Mouse (Mus musculus) gastrocnemius, adult 2 months (tissue): ENCODE measurements around the gene Sh3pxd2a. TPM values are rescaled to one million over a fixed set of nuclear protein-coding genes. Genes with fewer than 3 reads are reported as not detected.

Experiments
- DNase-seq: peaks from one replicate; pipeline ENCODE4 v3.0.0; 2022
- H3K27ac ChIP-seq: fragments of 200-600 bp; 2 replicates; pipeline ENCODE4 v1.8.1; 2022; ENCODE audit warnings: mild to moderate bottlenecking
- H3K4me3 ChIP-seq: fragments of 200-600 bp; 2 replicates; pipeline ENCODE4 v1.8.1; 2022; ENCODE audit warnings: mild to moderate bottlenecking, moderate library complexity
- CTCF ChIP-seq: fragments of 200-600 bp; IDR thresholded peaks from 2 replicates; pipeline ENCODE4 v1.8.1; 2022; ENCODE audit warnings: antibody characterized with exemption, mild to moderate bottlenecking, moderate library complexity
- intact Hi-C: fragments of 180-260 bp; cut with DNase I; formaldehyde crosslinking; loops from one replicate; pipeline ENCODE4 v1.15.1; 2025
- total RNA-seq, 2 experiments: library from RNA; stranded (reverse); gene quantifications; 2 replicates each; pipeline ENCODE4 v1.2.3; 2021

The Sh3pxd2a gene
- total RNA-seq, 2 experiments from 2014 or later: 37.7 to 44.7 TPM

DNA sequence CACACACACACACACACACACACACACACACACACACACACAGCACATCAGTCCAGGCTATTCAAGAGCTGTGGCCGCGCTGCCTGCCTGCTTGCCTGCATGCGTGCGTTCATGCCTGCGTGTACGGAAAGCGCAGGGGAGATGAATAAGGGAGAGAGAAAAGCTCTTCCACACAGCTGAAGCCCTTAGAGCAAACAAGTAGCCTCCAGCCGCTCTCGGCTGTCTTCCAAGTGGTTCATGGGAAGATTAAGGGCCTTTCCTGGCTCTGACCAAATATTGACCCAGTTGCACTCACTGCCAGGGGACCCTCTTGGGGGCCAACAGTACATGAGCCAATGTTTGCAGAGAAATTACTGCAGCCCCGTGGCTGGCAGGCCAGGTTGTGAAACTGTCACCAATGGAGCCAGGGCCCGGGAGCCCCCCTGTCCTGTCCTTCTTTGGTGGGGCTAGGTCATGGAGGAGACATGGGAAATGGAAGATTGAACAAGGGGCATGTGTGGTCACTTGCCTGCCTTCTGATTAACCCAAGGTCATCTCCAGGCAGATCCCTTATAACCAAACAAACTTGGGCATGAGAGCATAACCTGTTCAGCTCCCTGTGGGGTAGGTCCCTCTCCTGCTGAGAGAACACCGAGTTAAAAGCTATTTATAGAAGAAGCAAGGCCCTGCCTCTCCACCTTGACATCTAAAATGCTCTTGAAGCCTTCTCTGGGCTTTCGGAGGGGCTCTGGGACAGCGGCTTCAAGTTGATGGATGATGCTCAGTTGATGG is 42.9 kb downstream of the Sh3pxd2a start:
- Histone ChIP-seq H3K4me3 (peak overlapping the region; percentile 31), H3K27ac (peak overlapping the region; percentile 88)
- intact Hi-C loops: no loop called here
- no peak for TF ChIP-seq CTCF
- DNase-seq: peak; percentile 59

- intact Hi-C loops: no loop called here
- peak overlapping the region; percentile 88 for H3K27ac ChIP-seq
Measured at GRCm38 (mm10) chr19:47420539-47420938, 43.7 kb downstream of the Sh3pxd2a start.

DNA sequence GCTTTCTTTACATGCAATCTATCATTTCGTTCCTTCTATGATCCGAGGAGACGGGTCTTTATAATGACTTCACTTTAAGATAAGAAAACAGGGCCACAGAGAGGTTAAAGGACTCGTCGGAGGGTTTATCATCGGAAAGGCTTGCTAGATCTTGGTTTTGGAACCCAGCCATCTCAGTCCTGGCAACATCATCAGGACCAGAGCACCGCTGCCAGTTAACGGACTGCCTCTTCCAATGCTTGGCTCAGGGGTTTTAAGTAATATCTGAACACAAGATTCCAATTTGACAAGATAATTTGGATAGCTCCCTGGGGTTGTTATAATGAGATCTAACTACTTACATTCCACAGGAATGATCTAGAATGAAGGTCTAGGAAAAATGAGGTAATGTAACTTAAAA is 45.0 kb downstream of the Sh3pxd2a start:
- H3K27ac ChIP-seq: peak overlapping the region; percentile 88
- no peak for TF ChIP-seq CTCF
- intact Hi-C loops: no loop called here

More at GRCm38 (mm10) chr19:47420539-47420938, 43.7 kb downstream of the Sh3pxd2a start:
- no peak for TF ChIP-seq CTCF
- DNase-seq: peak; percentile 79
- H3K4me3 ChIP-seq: peak overlapping the region; percentile 29

DNA sequence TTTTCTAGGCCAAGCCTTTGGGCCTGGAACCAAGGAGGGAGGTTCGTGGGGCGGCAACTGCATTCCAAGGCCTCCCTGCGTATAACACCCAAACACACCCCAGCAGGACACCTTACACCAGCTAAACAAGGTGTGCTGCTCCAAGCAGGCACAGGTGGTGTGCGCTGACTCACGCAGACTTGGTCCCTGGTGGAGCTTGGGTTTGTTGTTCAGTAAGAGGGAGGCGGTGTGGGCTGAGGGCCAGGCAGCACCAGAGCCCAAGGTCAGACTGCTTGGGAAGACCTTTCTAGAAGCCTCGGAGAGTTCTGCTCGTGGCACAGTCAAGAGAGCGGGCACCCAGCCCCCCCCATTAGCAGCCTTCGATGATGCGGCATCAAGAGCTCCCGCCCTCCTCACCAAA is 48.0 kb downstream of the Sh3pxd2a start:
- H3K4me3 ChIP-seq: no peak overlapping the region
- peak; percentile 43 for DNase-seq
- intact Hi-C loops: no loop called here
- TF ChIP-seq CTCF: no peak
- peak overlapping the region; percentile 46; the same call in 1 of the 2 replicates for H3K27ac ChIP-seq

More for the DNA sequence above, 45.0 kb downstream of the Sh3pxd2a start:
- no peak overlapping the region for H3K4me3 ChIP-seq
- no peak for DNase-seq

- no peak for DNase-seq
- Histone ChIP-seq H3K4me3 (no peak overlapping the region), H3K27ac (peak overlapping the region; percentile 55)
- intact Hi-C loops: no loop called here
- TF ChIP-seq CTCF: no peak
Measured at GRCm38 (mm10) chr19:47414142-47414905, 49.9 kb downstream of the Sh3pxd2a start.

- TF ChIP-seq CTCF: no peak
- peak overlapping the region; percentile 55; the same call in 1 of the 2 replicates for H3K27ac ChIP-seq
- DNase-seq: no peak
- intact Hi-C loops: no loop called here
- no peak overlapping the region for H3K4me3 ChIP-seq
Measured at GRCm38 (mm10) chr19:47413458-47414005, 50.7 kb downstream of the Sh3pxd2a start.

DNA sequence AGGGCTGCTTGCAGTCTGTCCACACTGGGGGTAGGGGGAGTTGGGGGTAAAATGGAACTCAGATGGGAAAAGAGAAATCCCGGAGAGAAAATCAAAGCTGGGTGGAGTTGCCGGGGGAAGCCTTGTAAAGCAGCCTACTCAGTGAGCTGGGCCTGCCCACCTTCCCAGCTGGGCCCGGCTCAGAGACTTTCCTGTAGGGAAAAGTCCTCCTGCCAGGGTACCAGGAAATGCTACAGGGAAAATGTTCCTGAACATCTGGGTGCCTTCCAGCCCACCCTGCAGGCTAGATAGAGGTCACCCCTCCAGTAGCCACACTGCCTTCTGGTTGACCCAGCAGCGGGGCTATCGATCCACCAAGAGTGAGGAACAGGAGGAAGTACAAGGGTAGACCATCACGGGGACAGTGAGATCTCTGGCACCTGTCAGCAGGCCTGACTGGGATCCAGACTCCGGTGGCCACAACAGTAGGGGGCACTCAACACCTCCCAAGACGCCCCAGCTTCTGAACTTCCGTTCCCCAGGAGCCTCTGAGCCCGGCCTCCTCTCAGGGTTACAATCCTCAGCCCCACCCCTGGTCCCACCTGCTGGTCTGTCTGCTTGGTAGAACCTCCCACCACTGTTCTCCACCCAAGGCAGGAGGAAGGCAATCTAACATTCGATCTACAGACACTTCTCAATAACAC is 51.5 kb downstream of the Sh3pxd2a start:
- intact Hi-C loops: no loop called here
- DNase-seq: peak; percentile 42
- peak; percentile 31; the same call in 1 of the 2 replicates for TF ChIP-seq CTCF
- Histone ChIP-seq H3K4me3 (no peak overlapping the region), H3K27ac (peak overlapping the region; percentile 55)

DNA sequence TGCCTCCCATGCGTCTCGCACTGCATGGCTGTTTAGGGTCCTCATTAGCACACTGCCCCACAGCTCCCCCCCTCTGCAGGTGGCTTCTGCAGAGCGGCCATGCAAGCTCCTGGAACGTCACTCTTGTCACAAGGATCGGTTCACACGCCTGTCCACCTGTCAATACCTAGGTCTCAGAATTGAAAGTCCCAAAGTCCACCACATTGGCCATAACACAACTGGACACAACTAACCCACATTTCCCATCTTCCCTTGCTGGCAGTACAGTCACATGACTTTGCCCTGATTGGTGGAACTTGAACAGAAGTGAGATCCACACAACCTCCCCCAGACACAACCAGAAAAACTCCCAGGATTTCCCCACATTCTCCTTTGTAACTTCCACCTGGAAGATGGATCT is 53.9 kb downstream of the Sh3pxd2a start:
- H3K27ac ChIP-seq: peak overlapping the region; percentile 51
- intact Hi-C loops: no loop called here
- TF ChIP-seq CTCF: no peak
- no peak for DNase-seq
- no peak overlapping the region for H3K4me3 ChIP-seq

DNA sequence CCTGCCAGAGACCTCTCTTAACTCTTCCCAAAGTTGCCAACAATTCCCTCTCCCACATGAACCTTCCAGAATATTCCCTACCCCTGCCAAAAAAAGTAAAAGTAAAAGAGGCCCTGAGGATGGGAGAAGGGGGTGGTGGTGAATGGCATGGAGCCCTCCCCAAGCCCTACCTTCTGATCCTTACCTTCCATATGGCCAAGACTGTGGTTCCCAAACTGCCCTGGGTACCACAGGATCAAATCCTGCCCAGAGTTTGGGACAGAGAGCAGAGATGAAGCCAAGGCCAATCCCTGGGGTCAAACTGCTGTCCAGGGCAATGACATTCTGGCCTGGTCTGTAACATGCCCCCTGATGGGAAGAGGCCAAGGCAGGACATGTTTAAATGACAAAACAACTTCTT is 55.1 kb downstream of the Sh3pxd2a start:
- H3K4me3 ChIP-seq: no peak overlapping the region
- no peak for TF ChIP-seq CTCF
- intact Hi-C loops: no loop called here
- no peak for DNase-seq
- H3K27ac ChIP-seq: peak overlapping the region; percentile 56

GRCm38 (mm10) chr19:47408656-47409055 is 55.5 kb downstream of the Sh3pxd2a start:
- intact Hi-C loops: no loop called here
- no peak for TF ChIP-seq CTCF
- Histone ChIP-seq H3K4me3 (no peak overlapping the region), H3K27ac (peak overlapping the region; percentile 68)
- peak; percentile 53 for DNase-seq

DNA sequence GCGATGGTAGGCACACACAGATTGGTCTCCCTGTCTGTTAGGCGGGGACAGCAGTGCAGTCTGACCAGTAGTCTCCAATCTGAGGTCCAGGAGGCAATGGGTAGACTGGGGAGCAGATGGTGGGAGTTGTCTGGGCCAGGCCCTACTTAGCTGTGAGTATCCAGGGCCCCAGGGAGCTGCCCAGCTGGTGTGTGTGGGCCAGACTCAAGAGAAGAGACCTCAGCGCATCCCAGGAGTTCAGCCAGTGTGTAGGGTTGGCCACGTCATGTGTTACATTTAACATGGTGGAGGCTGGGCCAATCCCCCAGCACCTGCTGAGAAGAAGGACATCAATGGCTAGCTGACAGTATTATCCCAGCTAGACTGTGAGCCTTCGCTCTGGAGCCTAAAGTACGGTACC is 56.9 kb downstream of the Sh3pxd2a start:
- Histone ChIP-seq H3K27ac (peak overlapping the region; percentile 10; the same call in 1 of the 2 replicates), H3K4me3 (no peak overlapping the region)
- TF ChIP-seq CTCF: no peak
- no peak for DNase-seq
- intact Hi-C loops: no loop called here

DNA sequence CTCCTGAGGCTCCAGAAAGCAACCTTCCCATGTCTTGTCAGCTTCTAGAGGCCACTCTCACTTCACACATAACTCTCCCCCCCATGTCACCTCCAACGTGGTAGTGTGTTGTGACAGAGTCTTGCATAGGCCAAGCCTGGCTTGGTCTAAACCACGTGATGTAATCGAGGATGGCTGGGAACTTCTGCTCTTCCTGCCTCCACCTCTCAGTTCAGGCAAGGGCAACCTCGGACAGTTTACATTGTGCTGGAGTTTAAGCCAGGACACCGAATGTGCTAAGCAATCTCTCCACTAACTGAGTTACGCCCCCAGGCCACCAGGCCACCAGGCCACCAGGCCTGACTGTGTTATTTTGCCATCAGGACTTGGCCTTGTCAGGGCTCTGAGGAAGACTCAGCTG is 57.7 kb downstream of the Sh3pxd2a start:
- DNase-seq: no peak
- TF ChIP-seq CTCF: no peak
- intact Hi-C loops: no loop called here
- H3K27ac ChIP-seq: peak overlapping the region; percentile 35; the same call in 1 of the 2 replicates
- H3K4me3 ChIP-seq: no peak overlapping the region

DNA sequence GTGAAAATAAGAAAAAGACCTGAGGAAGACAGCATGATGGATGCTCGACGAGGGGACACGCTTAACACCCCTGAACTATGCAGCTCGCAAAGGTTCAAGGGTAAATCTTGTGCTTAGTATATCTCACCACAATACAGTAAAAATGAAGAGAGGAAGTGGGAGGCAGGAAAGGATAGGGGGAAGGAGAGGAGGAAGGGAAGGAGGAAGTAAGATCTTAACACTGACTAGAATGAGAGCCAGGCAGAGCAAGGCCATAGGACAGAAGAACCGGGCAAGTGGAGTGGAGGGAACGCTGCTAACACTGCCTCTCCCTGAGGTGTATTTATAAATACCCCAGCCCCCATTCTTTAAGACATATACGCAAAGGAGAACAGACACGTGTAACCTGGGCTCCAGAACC is 58.7 kb downstream of the Sh3pxd2a start:
- TF ChIP-seq CTCF: no peak
- no peak overlapping the region for H3K4me3 ChIP-seq
- DNase-seq: no peak
- intact Hi-C loops: no loop called here
- H3K27ac ChIP-seq: peak overlapping the region; percentile 35; the same call in 1 of the 2 replicates
